Mouse (Mus musculus) embryonic facial prominence, embryonic 13.5 days (tissue): ENCODE measurements around the gene Igfbp7. TPM values are rescaled to one million over a fixed set of nuclear protein-coding genes. Genes with fewer than 3 reads are reported as not detected.
A peak's percentile ranks its signal among the peaks of the same experiment; 100 is the strongest.
"Not testable (repeated sequence)": the region's sequence is repeated elsewhere in the genome, so short reads cannot be mapped to it uniquely, and the experiment has no call there.

Experiments
- ATAC-seq: fragments of 200-750 bp; cut with Nextera tagmentation; 2 replicates; pipeline ENCODE4 v1.8.0; 2017; ENCODE audit warnings: low read depth; ENCODE audit not compliant: insufficient number of reproducible peaks, insufficient read depth, low FRiP score, low TSS enrichment
- H3K27ac ChIP-seq: fragments of 300-500 bp; sonication (generic); 2 replicates; pipeline ENCODE4 v1.5.1; 2015; ENCODE audit warnings: moderate library complexity, mild to moderate bottlenecking, inconsistent platforms
- H3K27me3 ChIP-seq: fragments of 300-500 bp; sonication (generic); 2 replicates; pipeline ENCODE4 v1.6.1; 2015; ENCODE audit warnings: mild to moderate bottlenecking, inconsistent platforms
- H3K36me3 ChIP-seq: fragments of 300-500 bp; sonication (generic); 2 replicates; pipeline ENCODE4 v1.6.1; 2015; ENCODE audit warnings: mild to moderate bottlenecking, inconsistent platforms
- H3K4me1 ChIP-seq: fragments of 300-500 bp; sonication (generic); 2 replicates; pipeline ENCODE4 v1.6.1; 2015; ENCODE audit warnings: inconsistent platforms
- H3K4me2 ChIP-seq: fragments of 300-500 bp; sonication (generic); 2 replicates; pipeline ENCODE4 v1.6.1; 2015; ENCODE audit warnings: moderate library complexity, mild to moderate bottlenecking, inconsistent platforms
- H3K4me3 ChIP-seq: fragments of 300-500 bp; sonication (generic); 2 replicates; pipeline ENCODE4 v1.5.1; 2015; ENCODE audit warnings: mild to moderate bottlenecking, inconsistent platforms
- H3K9ac ChIP-seq: fragments of 300-500 bp; sonication (generic); 2 replicates; pipeline ENCODE4 v1.6.1; 2015; ENCODE audit warnings: mild to moderate bottlenecking, inconsistent platforms
- H3K9me3 ChIP-seq: fragments of 300-500 bp; sonication (generic); 2 replicates; pipeline ENCODE4 v1.6.1; 2016; ENCODE audit warnings: inconsistent platforms
- WGBS: fragments of 180-500 bp; shearing (Covaris S2); methylation state at CpG from one replicate; pipeline ENCODE4 v1.1.7; 2015; ENCODE audit warnings: mixed read lengths; 5-methylcytosine and 5-hydroxymethylcytosine counted together
- polyA plus RNA-seq: library from polyadenylated mRNA; unstranded; fragments of >200 nt; fragmentation: Nextera tagmentation; extraction: Ambion mirVana; gene quantifications from 2 replicates; pipeline ENCODE4 v1.2.1, GENCODE M21; 2015

Igfbp7 gene
- polyA plus RNA-seq, 1 experiment from 2014 or later: 37.7 TPM

GRCm38 (mm10) chr5:77431068-77431467 lies 23.2 kb upstream of the Igfbp7 start:
- Histone ChIP-seq H3K4me3 (no peak overlapping the region), H3K4me2 (no peak overlapping the region), H3K36me3 (no peaks in the 10 kb centered on the region), H3K9me3 (no peaks in the 10 kb centered on the region), H3K9ac (no peak overlapping the region), H3K4me1 (peaks cover 7% of the 10 kb centered on the region), H3K27me3 (no peaks in the 10 kb centered on the region), H3K27ac (no peak overlapping the region)
- ATAC-seq: no peak
- WGBS: 83% methylated on average over 9 of the region's 9 CpGs

GRCm38 (mm10) chr5:77430471-77430870 lies 22.6 kb upstream of the Igfbp7 start:
- peaks cover 7% of the 10 kb centered on the region for H3K4me1 ChIP-seq
- no peaks in the 10 kb centered on the region for H3K9me3 ChIP-seq
- no peak overlapping the region for H3K4me3 ChIP-seq
- H3K27ac ChIP-seq: no peak overlapping the region
- H3K4me2 ChIP-seq: no peak overlapping the region
- H3K27me3 ChIP-seq: no peaks in the 10 kb centered on the region
- no peak overlapping the region for H3K9ac ChIP-seq
- 82% methylated on average over 11 of the region's 11 CpGs for WGBS
- no peaks in the 10 kb centered on the region for H3K36me3 ChIP-seq
- ATAC-seq: no peak

GRCm38 (mm10) chr5:77430049-77430448 lies 22.2 kb upstream of the Igfbp7 start:
- H3K36me3 ChIP-seq: no peaks in the 10 kb centered on the region
- H3K4me2 ChIP-seq: no peak overlapping the region
- no peak overlapping the region for H3K4me3 ChIP-seq
- 65% methylated on average over 4 of the region's 4 CpGs for WGBS
- peaks cover 7% of the 10 kb centered on the region for H3K4me1 ChIP-seq
- no peak overlapping the region for H3K9ac ChIP-seq
- H3K27me3 ChIP-seq: no peaks in the 10 kb centered on the region
- no peak overlapping the region for H3K27ac ChIP-seq
- no peaks in the 10 kb centered on the region for H3K9me3 ChIP-seq
- no peak for ATAC-seq

GRCm38 (mm10) chr5:77428526-77428925 lies 20.7 kb upstream of the Igfbp7 start:
- H3K36me3 ChIP-seq: no peaks in the 10 kb centered on the region
- H3K9ac ChIP-seq: no peak overlapping the region
- peaks cover 7% of the 10 kb centered on the region for H3K4me1 ChIP-seq
- H3K4me2 ChIP-seq: no peak overlapping the region
- WGBS: 74% methylated on average over 4 of the region's 4 CpGs
- no peak overlapping the region for H3K4me3 ChIP-seq
- no peaks in the 10 kb centered on the region for H3K9me3 ChIP-seq
- ATAC-seq: no peak
- H3K27me3 ChIP-seq: no peaks in the 10 kb centered on the region
- no peak overlapping the region for H3K27ac ChIP-seq

GRCm38 (mm10) chr5:77427986-77428385 lies 20.1 kb upstream of the Igfbp7 start:
- no peak overlapping the region for H3K4me3 ChIP-seq
- no peak for ATAC-seq
- H3K27ac ChIP-seq: no peak overlapping the region
- H3K9me3 ChIP-seq: no peaks in the 10 kb centered on the region
- 86% methylated on average over 5 of the region's 5 CpGs for WGBS
- H3K9ac ChIP-seq: no peak overlapping the region
- H3K27me3 ChIP-seq: no peaks in the 10 kb centered on the region
- H3K4me2 ChIP-seq: no peak overlapping the region
- peaks cover 7% of the 10 kb centered on the region for H3K4me1 ChIP-seq
- no peaks in the 10 kb centered on the region for H3K36me3 ChIP-seq

- Histone ChIP-seq H3K4me3 (no peak overlapping the region), H3K9me3 (no peaks in the 10 kb centered on the region), H3K4me2 (no peak overlapping the region), H3K27me3 (no peaks in the 10 kb centered on the region), H3K27ac (no peak overlapping the region), H3K36me3 (no peaks in the 10 kb centered on the region), H3K4me1 (peaks cover 7% of the 10 kb centered on the region), H3K9ac (no peak overlapping the region)
- 75% methylated on average over 7 of the region's 7 CpGs for WGBS
- ATAC-seq: no peak
Measured at GRCm38 (mm10) chr5:77425721-77426500, 18.1 kb upstream of the Igfbp7 start.

- H3K27ac ChIP-seq, H3K4me3 ChIP-seq, H3K9ac ChIP-seq, H3K9me3 ChIP-seq, ATAC-seq, H3K27me3 ChIP-seq, H3K4me1 ChIP-seq, H3K4me2 ChIP-seq, H3K36me3 ChIP-seq: not testable (repeated sequence)
- 80% methylated on average over 4 of the region's 4 CpGs for WGBS
Measured at GRCm38 (mm10) chr5:77419537-77419936, 11.7 kb upstream of the Igfbp7 start.

- no peaks in the 10 kb centered on the region for H3K9me3 ChIP-seq
- H3K4me1 ChIP-seq: no peaks in the 10 kb centered on the region
- no peak overlapping the region for H3K9ac ChIP-seq
- no peak overlapping the region for H3K27ac ChIP-seq
- ATAC-seq: no peak
- H3K27me3 ChIP-seq: no peaks in the 10 kb centered on the region
- WGBS: 85% methylated on average over 6 of the region's 6 CpGs
- H3K4me3 ChIP-seq: no peak overlapping the region
- H3K4me2 ChIP-seq: no peak overlapping the region
- H3K36me3 ChIP-seq: no peaks in the 10 kb centered on the region
Measured at GRCm38 (mm10) chr5:77416058-77416457, 8.2 kb upstream of the Igfbp7 start.

GRCm38 (mm10) chr5:77408530-77408929 lies 689 bp upstream of the Igfbp7 start:
- Histone ChIP-seq H3K4me2 (peak overlapping the region; percentile 97), H3K9me3 (no peaks in the 10 kb centered on the region), H3K4me3 (peak overlapping the region; percentile 62), H3K27me3 (peaks cover 20% of the 10 kb centered on the region), H3K9ac (no peak overlapping the region), H3K4me1 (peaks cover 8% of the 10 kb centered on the region), H3K36me3 (no peaks in the 10 kb centered on the region), H3K27ac (no peak overlapping the region)
- 88% methylated on average over 6 of the region's 6 CpGs for WGBS
- no peak for ATAC-seq

GRCm38 (mm10) chr5:77406371-77406871 lies 1.4 kb downstream of the Igfbp7 start:
- H3K27me3 ChIP-seq: peaks cover 20% of the 10 kb centered on the region

GRCm38 (mm10) chr5:77405455-77406057 lies 2.3 kb downstream of the Igfbp7 start:
- no peak overlapping the region for H3K9ac ChIP-seq

More at GRCm38 (mm10) chr5:77406371-77406871, 1.4 kb downstream of the Igfbp7 start:
- 46% methylated on average over 5 of the region's 5 CpGs for WGBS
- peak overlapping the region; percentile 97 for H3K4me2 ChIP-seq
- no peak for ATAC-seq
- H3K9me3 ChIP-seq: no peaks in the 10 kb centered on the region
- H3K4me1 ChIP-seq: peaks cover 11% of the 10 kb centered on the region
- H3K4me3 ChIP-seq: peak overlapping the region; percentile 62; the same call in 1 of the 2 replicates
- H3K9ac ChIP-seq: no peak overlapping the region
- 0 out of 2 replicates have a peak overlapping the region, but pooled peaks have one; percentile 45 for H3K27ac ChIP-seq
- H3K36me3 ChIP-seq: no peaks in the 10 kb centered on the region

GRCm38 (mm10) chr5:77404941-77405340 lies 2.9 kb downstream of the Igfbp7 start:
- no peaks in the 10 kb centered on the region for H3K9me3 ChIP-seq
- no peak overlapping the region for H3K4me3 ChIP-seq
- H3K36me3 ChIP-seq: no peaks in the 10 kb centered on the region
- H3K9ac ChIP-seq: no peak overlapping the region
- no peak overlapping the region for H3K4me2 ChIP-seq
- H3K4me1 ChIP-seq: peaks cover 19% of the 10 kb centered on the region
- 66% methylated on average over 10 of the region's 10 CpGs for WGBS
- no peak for ATAC-seq
- H3K27me3 ChIP-seq: peaks cover 20% of the 10 kb centered on the region
- H3K27ac ChIP-seq: no peak overlapping the region

More at GRCm38 (mm10) chr5:77405455-77406057, 2.3 kb downstream of the Igfbp7 start:
- Histone ChIP-seq H3K27ac (no peak overlapping the region), H3K27me3 (peaks cover 20% of the 10 kb centered on the region), H3K9me3 (no peaks in the 10 kb centered on the region), H3K4me2 (no peak overlapping the region), H3K4me1 (peaks cover 15% of the 10 kb centered on the region), H3K36me3 (no peaks in the 10 kb centered on the region), H3K4me3 (no peak overlapping the region)
- 68% methylated on average over 5 of the region's 5 CpGs for WGBS
- no peak for ATAC-seq
